Mouse (Mus musculus) T-helper 2 cell (primary cell): ENCODE measurements around the gene Flrt2.
"Not testable (repeated sequence)": the region's sequence is repeated elsewhere in the genome, so short reads cannot be mapped to it uniquely, and the experiment has no call there.

Source experiments
- in situ Hi-C: fragments of 300-600 bp; cut with MboI, MseI; formaldehyde crosslinking; loops from one replicate; pipeline ENCODE4 v1.15.1; 2025; ENCODE audit warnings: high pct_unique_total_duplicates

Flrt2 gene

DNA sequence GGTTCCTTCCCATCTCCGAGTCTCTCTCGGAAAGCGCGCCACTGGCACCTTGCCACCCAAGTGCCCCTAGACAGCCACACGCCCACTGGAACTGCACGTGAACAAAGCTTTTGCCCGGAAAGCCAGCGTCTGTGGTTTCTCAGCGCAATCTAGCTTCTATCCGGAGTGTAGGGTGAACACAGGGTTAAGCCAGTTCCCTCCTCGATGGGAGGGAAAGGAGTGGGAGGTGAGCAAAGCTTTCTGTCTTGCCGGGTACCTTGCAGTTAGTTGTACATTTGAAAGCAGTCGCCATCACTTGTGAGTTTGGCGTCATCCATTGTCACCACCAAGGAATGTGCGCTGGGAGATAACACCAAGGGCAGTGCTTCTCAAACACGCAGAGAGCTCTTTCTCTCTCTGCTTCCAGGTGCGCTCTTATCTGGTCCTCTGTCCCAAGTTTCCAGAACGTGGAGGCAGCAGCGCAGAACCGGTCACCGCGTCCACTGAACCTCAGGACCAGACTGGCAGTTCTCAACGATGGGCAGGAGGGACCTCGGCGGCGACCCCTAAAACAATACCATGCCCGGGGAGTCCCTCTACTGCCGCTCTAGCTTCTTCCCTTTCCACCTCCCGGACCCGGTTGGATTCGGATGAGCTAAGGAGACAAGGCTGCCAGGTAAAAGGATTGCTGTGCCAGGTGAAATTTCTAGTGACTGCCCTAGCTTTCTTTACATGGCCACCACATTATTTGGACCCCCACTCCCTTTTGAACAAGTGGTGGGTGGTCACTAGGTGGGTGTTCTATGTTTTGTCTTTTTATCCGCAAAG is at the start of gene Flrt2:
Gene Flrt2 (plus strand): TSS at position 266 of the 807 bp plus-strand sequence.
- in situ Hi-C loops, result no loop called here

DNA sequence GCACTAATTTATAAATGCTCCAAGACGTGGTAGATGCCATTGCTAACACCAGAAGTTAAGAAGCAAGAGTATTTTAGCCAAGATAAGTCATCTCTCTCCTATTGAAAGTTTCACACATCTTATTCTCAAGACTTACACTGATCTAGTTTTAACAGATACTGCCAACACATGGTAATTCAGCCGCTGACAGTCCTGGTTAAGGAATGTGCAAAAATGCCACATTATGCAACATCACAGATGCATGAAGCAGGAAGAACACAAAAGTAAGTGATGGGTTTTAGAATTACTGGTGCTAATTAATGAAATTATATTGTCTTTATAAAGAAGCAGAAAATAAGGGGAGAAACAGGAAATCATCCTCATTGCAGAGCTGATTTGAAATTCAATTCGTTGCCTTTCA is 49.8 kb upstream of the Flrt2 start:
- in situ Hi-C loops, result no loop called here

DNA sequence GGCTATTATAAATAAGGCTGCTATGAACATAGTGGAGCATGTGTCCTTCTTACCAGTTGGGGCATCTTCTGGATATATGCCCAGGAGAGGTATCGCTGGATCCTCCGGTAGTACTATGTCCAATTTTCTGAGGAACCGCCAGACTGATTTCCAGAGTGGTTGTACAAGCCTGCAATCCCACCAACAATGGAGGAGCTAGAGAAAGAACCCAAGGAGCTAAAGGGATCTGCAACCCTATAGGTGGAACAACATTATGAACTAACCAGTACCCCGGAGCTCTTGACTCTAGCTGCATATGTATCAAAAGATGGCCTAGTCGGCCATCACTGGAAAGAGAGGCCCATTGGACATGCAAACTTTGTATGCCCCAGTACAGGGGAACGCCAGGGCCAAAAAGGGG is 44.8 kb upstream of the Flrt2 start:
- in situ Hi-C loops, result not testable (repeated sequence)

DNA sequence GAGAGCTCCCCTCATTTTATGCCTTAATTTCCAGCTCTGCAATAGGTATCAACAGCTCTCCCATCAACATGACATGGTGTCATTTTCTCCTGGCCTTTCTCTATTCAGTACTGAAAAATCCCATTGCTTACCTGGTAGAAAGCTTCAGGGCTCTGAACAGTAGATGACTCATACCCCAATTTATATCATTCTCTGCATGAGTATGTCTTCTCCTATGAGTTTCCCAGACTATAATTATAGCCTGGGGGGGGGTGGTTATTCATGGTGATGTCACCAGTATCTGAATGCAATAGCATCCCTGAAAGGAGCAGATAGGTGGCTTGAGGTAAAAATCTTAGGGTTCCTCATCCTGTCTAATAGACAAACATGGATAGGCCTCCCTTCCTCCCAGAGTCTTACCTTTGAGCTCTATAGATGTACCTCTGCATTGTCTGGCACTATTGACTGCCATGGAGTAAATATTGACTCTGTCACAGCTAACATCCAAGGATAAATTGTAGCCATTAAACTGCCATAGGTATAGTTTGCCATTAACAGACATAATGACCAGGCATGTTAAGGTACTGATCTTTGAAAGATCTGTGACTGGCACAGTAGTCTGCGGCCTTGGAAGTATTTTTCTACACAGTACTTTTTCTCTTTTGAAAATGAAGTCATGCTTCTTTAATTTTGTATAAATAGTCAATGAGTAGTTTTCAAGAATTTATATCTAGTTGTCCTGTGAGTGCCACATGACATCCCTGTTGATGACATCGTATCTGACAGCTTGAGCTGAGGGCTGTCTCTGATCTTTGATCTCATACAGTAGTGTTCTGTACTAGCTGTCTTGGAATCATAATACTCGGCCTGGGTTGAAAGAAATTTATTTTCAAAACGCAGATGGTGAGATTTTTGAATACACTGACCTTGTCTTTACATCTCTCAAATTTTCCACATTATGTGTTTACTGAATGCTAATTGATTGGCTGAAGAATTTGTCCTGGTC is 39.6 kb upstream of the Flrt2 start:
- in situ Hi-C loops, result no loop called here

DNA sequence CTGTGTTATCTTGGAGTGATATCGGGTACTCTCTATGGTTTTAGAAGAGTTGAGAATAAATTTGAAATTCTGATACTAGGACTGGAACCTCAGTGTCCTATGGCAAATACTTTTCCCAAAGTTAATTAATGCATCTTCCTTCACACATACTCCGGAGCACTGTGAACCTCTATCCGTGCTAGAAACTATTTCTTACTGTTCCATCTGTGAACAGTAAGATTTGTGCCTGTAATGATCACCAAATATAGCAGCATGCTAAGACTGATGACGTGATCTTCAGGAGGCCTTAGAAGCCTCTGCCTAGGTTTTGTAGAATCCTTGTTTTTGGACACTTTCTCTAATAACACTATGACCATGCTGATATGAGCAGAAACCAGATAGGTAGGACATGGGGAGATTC is 35.4 kb upstream of the Flrt2 start:
- in situ Hi-C loops, result no loop called here

DNA sequence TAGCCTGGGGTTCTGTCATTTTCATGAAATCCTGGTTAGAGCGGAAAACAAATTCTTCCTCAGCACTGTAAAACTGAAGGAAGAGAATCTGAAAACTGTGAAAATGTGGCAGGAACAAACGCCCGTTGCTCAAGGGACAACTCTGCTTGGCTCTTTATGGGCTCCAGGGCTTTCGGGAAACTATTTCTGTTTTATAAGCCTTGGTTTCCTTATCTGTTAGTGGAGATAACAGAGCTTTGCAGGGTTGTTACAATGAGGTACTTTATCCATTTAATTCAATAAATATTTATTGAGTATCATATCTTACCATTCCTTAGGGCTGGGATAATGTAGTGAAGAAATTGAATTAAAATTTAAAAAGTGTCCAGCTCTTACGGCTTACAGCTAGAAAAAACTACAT is 24.7 kb upstream of the Flrt2 start:
- in situ Hi-C loops, result no loop called here

DNA sequence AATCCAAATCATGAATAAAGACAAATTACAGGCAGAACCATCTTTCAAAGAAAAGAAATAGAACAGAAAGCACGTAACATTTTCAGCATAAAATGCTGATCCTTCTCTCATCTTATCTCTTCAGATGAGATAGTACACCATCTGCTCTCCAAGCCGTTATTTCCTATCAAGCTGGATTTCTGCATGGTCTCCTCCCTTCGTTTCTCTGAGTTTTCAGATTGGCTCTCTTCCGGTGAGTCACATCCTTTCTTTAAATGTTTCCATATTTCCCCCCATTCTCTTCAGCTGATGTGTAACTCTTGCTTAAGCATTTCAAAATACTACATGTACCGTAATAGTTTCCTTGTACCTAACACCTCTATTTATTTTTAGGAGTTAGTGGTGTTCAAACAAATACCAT is 16.3 kb upstream of the Flrt2 start:
- in situ Hi-C loops, result no loop called here

DNA sequence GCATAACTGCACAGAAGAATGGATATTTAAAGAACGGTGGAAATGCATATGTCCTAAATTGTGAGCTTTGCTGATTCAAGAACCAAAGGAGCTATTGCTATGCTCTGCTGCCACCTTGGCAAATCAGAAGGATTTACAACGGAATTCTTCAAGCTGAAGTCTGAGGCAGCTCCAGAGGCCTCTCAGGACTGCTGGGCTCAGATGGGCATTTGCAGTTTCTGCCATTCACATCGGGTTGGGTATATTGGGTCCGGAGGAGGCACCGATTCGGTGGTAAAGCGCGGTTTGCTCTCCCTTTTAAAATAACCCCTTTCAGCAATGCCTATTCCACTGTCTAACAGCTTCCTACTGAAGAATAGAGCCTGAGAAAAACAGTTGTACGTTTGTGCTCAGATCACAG is 1.2 kb upstream of the Flrt2 start:
- in situ Hi-C loops, result no loop called here

DNA sequence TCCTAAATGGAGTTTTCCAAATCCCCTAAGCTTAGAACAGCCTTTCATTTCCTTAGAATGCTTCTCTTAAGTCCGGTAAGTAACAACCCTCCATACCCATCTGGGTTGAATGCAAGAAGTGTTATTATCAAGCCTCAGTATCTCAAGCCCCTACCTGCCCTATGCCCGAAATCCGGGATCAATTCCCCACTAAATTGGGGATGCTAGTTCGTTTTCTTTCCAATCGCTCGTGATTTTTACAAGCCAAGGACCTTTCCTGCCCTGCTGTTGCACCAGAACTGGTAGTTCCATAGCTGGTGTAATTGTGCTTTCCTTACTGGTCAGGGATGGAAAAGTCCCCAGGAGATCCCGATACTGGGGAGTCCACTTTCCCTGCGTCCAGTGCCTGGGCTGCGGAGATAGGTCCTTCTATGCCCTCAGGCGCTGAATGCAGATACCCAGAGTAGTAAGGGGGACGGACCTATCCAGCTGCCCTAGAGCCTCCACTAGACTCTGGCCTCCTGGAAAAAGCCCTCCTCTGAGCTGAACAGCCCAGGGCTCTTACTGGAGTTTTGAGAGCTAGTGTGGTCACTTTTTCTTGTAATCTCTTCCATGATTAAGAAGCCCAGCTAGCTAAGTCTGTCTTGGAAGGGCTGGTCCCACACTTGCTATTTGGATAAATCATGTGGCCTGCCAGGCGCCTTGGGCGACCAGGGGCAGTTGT is 1.1 kb downstream of the Flrt2 start:
- in situ Hi-C loops, result no loop called here

DNA sequence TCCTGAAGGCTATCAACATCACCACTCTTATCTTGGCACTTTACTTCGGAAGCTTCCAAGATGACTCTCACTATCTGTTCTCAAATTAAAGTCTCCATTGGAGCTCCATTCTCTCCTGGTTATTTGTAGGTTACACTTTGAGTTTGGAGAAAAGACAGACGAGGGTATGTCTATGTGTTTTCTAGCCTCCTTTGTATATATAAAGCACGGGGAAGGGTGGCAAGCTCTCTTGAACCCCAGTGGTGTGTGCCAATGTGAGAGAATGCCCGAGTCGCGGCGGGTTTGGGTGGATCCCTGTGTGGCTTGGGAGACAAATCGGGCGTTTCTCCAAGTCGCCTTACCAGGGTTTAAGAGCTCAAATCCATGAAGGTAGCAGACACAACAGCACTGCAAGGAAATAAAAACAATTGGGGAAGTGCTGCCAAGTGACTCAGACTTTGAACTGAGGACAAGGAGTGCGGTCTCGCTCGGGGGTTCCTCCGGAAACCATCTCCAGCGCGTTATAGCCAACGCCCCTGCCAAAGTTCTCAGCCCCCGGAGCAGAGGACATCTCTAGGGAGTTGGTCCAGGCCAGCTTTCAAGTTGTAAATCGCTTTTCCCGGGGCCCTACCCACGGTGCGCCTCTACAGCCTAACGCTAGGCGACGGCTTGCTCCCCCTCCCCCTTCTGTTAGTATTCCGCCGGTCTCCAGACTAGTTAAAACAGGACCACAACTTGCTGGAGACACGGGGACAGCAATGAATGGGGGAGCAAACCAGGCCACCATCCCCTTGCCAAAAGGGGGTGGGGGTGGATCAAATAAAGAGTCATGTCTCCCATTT is 1.8 kb downstream of the Flrt2 start:
- in situ Hi-C loops, result no loop called here

DNA sequence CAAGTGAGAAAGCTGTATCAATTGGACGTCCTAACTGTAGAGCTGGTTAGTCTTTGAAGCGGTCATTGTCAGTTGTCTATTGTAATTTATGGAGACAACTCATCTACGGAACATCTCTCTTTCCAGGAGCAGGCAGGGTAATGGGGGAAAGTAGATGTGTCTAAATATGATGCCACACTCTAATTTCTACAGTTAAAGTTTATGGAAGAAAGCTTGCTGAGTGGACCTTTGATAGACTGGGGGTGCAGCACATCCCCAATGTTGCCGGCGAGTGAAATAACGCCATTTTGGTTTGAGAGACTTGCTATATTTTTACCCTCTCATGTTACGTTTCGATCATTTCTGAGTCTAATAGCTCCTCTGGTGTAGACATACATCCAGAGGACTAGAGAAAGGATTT is 2.5 kb downstream of the Flrt2 start:
- in situ Hi-C loops, result no loop called here

DNA sequence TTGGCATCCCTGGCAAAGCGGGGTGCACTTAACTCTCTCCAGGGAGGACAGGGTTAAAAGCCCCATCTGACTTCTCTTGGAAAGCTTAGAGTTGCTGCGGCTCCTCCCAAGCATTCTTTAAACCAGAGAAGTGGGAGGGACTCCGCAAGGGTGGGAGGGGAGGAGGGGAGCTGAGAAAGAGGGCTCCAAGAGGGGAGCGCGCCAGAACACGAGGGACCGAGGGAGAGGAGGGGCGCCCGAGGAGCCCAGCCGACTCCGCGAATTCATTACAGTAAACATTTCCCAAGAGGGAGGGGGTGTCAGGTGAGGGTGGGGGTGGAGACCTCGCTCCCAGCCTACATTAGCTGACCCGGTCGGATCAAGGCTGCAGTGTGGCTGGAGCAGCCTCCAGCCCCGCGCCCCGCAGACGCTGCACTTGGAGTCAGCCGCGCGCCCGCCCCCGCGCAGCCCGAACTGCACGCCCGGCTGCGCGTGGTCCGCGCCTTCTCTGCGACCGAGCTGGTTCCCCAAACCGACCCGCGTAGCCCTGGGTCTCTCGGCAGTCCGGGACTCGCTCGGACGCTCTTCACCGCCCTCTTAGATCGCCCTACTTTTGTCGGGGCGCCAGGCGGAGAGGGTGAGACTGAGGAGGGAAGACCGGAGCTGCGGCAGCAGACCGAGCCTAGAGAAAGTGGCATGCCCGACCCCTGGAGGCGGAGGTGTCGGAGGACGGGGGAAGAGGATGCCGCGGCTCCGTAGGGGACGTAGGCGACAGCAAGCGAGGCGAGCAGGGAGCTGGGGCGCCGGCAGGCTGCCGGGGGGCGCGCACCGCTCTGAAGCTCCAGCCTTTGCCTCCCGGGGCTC is 3.2 kb downstream of the Flrt2 start:
- in situ Hi-C loops, result no loop called here

DNA sequence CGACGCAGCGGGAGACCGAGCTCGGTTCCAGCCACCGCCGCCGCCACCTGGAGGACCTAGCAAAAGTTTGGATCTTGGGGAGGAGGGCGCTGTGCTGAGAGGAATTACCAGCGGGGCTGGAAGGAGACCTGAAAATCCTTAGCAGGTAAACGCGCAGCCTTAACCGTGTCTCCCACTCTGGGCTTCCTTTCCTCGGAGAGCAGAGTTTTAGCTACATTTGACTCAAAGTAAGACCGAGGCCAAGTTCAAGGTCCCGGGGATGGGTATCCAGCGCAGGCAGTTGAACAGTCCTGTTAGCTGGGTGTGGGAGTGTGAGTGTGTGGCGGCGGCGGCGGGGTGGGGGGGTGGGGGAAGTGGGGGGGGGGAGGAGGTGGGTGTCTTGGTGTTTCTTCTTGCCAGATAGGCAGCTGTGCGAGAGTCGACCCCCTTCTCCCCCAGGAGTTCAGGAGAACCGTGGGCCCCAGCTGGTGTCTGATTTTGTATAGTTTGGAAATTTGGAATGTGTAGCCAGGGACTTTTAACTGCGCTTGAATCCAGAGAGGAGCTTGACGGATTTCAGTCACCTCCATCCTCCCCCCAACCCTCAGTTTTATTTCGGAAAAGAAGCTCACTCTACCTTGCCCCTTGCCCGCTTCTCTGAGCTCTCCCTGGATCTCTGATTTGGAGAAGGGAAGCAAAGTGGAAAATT is 4.0 kb downstream of the Flrt2 start:
- in situ Hi-C loops, result no loop called here

DNA sequence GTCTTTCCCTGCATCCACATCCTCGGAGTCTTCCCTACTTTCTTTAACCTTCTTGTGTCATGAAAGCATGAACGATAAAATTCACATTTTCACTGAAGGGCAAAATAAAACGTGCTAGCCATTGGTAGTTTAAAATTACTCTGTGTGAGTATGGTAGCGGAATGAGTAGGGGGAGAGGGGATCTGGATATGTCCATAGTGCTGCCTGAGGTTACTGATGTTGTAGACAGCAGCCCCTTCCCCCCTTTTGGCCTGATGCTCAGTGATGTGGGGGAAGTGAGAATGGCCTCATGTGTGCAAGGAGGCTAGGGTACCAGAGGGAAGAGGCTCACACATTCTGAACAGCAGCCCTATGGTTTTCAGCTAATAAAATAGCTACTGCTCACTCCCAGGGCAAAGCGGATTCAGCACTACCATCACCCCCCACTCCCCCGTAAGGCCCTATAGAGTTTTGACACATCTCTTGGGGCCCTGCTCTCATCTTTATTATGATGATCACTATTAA is 4.5 kb downstream of the Flrt2 start:
- in situ Hi-C loops, result no loop called here

DNA sequence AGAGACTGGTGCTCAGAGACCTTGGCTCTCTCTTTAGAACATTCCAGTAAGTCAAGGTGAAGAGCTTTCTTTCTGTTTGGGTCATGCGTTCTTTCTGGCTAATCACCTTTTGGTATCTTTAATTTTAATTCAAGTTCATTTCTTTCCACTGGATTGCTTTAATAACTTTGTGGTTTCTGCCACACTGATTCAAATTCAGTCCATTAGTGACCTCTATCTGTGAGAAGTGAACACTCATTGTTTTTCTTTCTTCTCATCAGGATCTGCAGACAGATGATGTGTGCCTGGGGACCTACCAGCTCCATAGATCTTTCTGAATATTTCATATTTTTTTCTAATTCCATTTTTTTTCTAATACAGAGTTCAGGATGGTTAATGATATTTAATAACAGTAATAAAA is 6.5 kb downstream of the Flrt2 start:
- in situ Hi-C loops, result no loop called here

DNA sequence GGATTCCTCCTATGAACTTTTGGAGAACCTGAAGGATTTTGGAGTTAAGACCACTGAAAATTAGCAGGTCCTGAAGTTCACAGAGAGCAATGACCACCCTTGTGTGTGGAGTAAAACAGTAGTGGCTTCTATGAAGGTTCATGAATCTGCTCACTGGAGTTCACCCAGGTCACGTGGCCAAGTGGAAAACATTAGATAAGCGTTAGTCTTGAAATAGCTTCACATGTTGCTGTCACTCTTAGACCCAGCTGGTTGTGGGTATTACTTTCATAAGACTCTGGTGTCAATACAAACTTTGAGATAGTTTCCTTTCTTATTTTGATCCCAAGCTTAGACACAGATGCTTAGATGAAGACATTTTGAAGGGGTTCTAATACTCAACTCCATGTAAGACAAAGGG is 8.7 kb downstream of the Flrt2 start:
- in situ Hi-C loops, result no loop called here

DNA sequence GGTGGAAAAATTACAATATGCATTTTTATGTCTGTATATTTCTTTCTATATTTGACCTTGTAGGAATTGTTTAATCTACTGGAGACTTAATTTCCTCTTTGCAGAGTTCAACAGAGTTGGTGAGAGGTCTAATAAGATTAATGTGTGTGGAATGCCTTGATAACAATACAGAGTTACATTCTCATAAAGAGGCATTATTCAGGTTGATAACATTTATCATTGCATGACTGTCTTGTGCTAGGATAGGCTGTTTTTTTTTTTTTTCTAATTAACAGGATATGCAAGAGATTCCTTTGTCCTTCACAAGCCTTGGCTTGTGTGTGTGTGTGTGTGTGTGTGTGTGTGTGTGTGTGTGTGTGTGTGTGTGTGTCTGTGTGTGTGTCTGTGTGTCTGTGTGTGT is 9.6 kb downstream of the Flrt2 start:
- in situ Hi-C loops, result no loop called here

DNA sequence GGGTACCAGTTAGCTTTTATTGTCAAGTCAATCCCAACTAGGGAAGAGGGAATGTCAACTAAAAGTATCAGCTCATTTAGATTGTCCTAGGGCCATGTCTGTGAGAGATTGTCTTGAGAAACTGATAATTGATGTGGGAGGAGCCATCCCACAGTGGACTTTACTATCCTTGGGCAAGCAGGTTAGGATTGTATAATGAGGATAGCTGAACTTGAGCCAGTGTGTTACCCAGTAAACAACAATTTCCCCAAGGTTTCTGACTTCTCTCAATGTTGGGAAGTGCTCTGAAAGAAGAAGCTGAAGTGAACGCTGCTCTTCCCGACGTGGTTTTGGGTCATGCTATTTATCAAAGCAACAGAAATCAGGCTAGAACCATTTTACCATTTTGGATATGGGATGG is 13.0 kb downstream of the Flrt2 start:
- in situ Hi-C loops, result no loop called here

DNA sequence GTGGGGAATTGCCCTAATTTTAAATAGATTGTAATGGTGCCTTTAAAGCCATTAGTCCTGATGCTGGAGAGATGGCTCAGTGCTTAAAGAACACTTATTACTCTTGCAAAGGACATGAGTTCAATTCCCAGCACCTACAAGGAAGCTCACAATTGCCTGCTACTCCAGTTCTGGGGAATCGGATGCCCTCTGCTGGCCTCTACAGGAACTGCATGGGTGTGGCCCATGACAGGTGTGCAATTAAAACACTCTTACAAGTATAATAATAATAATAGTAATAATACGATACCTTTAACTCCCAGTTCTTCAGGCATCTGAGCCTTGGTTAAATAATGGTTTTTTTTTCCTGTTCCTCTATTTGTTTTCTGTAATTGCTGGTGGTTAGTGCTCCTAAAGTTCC is 31.2 kb downstream of the Flrt2 start:
- in situ Hi-C loops, result no loop called here

DNA sequence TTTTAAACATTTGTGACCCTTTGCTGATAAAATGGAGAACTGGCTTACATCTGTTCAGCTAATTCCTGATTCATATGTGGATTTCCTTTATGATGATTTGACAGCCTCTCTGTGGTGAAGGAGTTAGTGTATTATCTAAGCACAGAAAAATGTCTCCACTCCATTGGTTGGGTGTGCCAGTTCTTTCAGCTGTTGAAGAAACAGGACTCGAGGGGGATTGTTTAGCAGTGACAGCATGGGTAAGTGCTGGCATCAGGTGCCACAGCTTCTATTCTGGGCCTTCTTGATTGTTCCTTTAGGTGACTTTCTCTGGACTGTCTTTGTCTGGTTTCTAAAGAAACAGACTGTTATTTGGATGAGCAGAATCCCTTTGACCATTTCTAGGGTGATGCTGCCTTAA is 42.0 kb downstream of the Flrt2 start:
- in situ Hi-C loops, result no loop called here
